Mouse (Mus musculus) regulatory T cell (primary cell): ENCODE data around the gene Dennd4a.

Experiments
- in situ Hi-C: fragments of 300-600 bp; cut with MboI, MseI; formaldehyde crosslinking; loops from one replicate; pipeline ENCODE4 v1.15.1; 2025; ENCODE audit warnings: high pct_unique_total_duplicates

Dennd4a gene

DNA sequence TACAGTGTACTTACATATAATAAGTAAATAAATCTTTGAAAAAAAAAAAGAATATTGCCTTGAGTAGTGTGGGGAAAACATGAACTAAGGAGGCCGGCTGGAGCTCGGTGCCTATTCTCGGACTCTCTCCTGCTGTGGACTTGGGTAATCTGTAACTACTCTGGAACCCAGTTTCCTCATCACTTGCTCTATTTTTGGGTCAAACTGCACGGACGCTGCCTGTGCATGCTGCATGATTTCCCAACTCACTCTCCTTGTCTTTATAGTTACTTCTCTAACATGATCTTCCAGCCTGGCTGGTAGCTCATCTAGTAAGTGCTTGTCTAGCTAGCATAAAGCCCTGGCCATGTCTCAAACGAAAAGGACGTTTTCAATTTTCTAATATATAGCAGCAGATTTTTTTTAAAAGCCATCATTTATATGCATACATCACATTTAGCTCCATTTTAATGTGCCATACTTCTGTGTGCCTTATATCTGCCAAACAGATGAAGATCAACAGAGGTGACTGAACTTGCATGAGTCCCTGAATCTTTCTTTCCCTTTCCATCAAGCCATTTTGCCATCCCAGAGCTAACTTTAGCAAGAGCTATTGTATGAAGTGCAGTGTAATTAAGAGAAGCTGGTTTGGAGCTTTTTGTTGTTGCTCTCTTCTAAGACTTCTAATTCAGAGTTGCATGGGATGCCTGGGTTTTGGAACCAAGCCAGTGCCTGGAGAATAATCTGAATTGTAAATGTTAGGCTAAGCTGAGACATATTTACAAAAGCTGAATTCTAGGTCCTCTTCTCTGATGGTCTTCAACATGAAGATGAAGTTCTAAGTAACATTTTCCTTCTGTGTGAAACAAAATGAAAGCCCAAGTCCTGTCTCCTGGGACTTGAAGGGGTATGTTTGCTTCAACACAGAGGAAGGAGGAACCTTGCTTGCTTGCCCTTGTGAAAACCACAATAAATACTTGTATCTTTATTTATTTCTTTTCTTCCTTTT lies 20.2 kb upstream of the Dennd4a start:
- in situ Hi-C loops: no loop called here

- in situ Hi-C loops: no loop called here
These were observed 19.5 kb upstream of the Dennd4a start for GRCm38 (mm10) chr9:64791676-64792075.

GRCm38 (mm10) chr9:64792379-64793274 lies 18.5 kb upstream of the Dennd4a start:
- in situ Hi-C loops: no loop called here

DNA sequence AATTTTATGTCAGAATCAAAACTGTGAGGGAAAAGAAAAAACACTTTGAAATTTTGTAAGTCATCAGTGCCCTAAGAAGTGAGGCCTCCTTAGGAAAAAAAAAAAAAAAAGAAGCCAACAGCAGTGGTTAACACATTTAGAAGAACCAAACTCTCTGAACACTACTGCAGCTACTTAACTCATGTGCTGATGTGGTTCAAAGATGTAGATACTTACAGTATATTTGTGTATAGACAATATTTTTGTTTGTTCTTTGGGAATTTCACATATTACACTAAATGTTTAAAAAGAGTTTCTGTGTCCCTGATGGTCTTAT lies 17.9 kb upstream of the Dennd4a start:
- in situ Hi-C loops: no loop called here

GRCm38 (mm10) chr9:64793794-64794193 lies 17.3 kb upstream of the Dennd4a start:
- in situ Hi-C loops: no loop called here

- in situ Hi-C loops: no loop called here
These were observed 16.4 kb upstream of the Dennd4a start for GRCm38 (mm10) chr9:64794448-64795420.

GRCm38 (mm10) chr9:64795846-64796615 lies 15.1 kb upstream of the Dennd4a start:
- in situ Hi-C loops: no loop called here

GRCm38 (mm10) chr9:64797392-64797791 lies 13.7 kb upstream of the Dennd4a start:
- in situ Hi-C loops: no loop called here

DNA sequence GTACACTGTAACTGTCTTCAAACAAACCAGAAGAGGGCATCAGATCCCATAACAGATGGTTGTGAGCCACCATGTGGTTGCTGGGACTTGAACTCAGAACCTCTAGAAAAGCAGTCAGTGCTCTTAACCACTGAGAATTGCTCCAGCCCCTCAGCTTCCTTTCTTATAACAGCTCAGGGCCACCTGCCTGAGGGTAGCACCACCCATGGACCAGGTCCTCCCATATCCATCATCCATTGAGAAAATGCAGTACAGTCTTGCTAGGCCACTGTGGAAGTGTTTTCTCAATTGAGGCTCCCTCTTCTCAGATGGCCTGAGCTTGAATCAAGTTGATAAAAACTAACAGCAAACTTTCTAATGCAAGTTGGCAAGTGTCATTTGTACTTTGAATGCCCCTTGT lies 13.0 kb upstream of the Dennd4a start:
- in situ Hi-C loops: no loop called here

DNA sequence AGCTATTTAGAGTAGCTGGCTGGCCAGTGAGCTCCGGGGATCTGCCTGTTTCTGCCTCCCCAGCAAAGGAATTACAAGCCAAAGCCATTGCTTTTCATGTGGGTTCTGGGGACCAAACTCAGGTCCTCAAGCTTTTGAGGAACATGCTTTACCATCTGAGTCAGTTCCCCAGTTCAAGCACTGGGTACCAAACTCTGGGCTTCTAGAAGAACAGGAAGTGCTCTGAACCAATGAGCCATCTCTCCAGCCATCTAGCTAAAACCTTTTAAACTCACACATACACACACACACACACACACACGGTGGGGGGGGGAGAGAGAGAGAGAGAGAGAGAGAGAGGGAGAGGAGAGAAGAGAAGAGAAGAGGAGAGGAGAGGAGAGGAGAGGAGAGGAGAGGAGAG lies 12.3 kb upstream of the Dennd4a start:
- in situ Hi-C loops: no loop called here

GRCm38 (mm10) chr9:64799504-64799903 lies 11.6 kb upstream of the Dennd4a start:
- in situ Hi-C loops: no loop called here

DNA sequence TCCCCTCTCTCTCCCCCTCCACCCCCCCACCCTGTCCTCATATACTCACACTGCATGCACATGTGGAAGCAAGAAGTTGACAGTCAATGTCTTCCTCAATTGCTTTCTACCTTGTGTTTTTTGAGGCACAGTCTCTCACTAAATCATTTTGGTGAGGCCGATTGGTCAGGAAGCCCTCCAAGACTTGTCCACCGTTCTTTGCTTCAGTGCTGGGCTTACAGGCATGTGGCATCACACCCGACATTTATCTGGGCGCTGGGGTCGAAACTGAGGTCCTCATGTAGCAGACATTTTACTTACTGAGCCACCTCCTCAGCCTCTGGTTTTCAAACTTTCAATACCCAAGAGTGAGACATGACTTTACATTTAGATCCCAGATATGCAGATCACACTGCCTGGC lies 8.6 kb upstream of the Dennd4a start:
- in situ Hi-C loops: loop anchor here (10.0 kb wide), 1 partner anchor 1088 kb away; no protein-coding TSS in a partner anchor

- in situ Hi-C loops: loop anchor here (10.0 kb wide), 1 partner anchor 1089 kb away; no protein-coding TSS in a partner anchor
These were observed 7.5 kb upstream of the Dennd4a start for GRCm38 (mm10) chr9:64803373-64804214.

DNA sequence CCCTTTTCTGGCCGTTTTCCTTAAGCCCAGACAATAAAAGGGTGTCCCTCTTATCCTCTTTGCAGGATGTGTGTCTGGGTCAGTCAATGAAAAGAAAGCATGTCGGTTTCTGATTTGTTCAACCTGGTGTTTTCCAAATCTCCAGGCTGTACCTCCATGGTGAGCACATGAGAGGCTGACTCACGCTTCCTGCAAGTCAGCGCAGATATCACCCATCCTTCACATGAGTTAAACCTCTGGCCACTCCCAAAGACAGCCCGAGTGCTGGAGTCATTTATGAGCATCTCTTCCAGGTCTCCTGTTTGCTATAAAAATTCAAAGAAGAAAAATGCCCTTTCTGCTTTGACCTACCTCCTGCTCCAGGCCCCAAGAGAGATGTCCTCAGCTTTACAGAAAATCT lies 5.3 kb upstream of the Dennd4a start:
- in situ Hi-C loops: loop anchor here (10.0 kb wide), 1 partner anchor 1091 kb away; no protein-coding TSS in a partner anchor

- in situ Hi-C loops: loop anchor here (10.0 kb wide), 1 partner anchor 1092 kb away; no protein-coding TSS in a partner anchor
These were observed 4.6 kb upstream of the Dennd4a start for GRCm38 (mm10) chr9:64806335-64807060.

GRCm38 (mm10) chr9:64807061-64807808 lies 3.9 kb upstream of the Dennd4a start:
- in situ Hi-C loops: loop anchor here (10.0 kb wide), 1 partner anchor 1092 kb away; no protein-coding TSS in a partner anchor

GRCm38 (mm10) chr9:64809851-64810250 lies 1.3 kb upstream of the Dennd4a start:
- in situ Hi-C loops: loop anchor here (10.0 kb wide), 1 partner anchor 1095 kb away; no protein-coding TSS in a partner anchor
